Mouse (Mus musculus) lung, postnatal 25 days (tissue): ENCODE measurements at regions not wholly inside any gene's neighbourhood (a gene's known extent, or its start where the extent isn't known, plus 50 kb on each side); places are given as distances from the start of the nearest gene placed in this dataset.

ENCODE experiments used
- DNase-seq: peaks from one replicate; pipeline ENCODE4 v3.0.0; 2022; ENCODE audit warnings: low spot score

- DNase-seq = peak; percentile 38
These were observed 74.6 kb upstream of the Fermt1 start for GRCm38 (mm10) chr2:133020173-133020837.

- DNase-seq = no peak
These were observed 75.5 kb upstream of the Fermt1 start for GRCm38 (mm10) chr2:133021244-133021643.

- DNase-seq = no peak
These were observed 81.3 kb upstream of the Fermt1 start for GRCm38 (mm10) chr2:133027038-133027437.

- no peak for DNase-seq
These were observed 89.7 kb upstream of the Fermt1 start for GRCm38 (mm10) chr2:133035421-133035820.

- no peak for DNase-seq
These were observed 95.0 kb upstream of the Fermt1 start for GRCm38 (mm10) chr2:133040708-133041107.

- DNase-seq = no peak
These were observed 132.1 kb upstream of the Fermt1 start for GRCm38 (mm10) chr2:133077698-133078356.

GRCm38 (mm10) chr2:133090976-133091375 is 145.3 kb upstream of the Fermt1 start:
- DNase-seq = no peak

- DNase-seq = peak; percentile 30
These were observed 167.9 kb upstream of the Fermt1 start for GRCm38 (mm10) chr2:133113642-133114041.

- no peak for DNase-seq
These were observed 172.9 kb upstream of the Fermt1 start for GRCm38 (mm10) chr2:133118651-133119050.

- no peak for DNase-seq
These were observed 179.6 kb upstream of the Fermt1 start for GRCm38 (mm10) chr2:133125212-133125801.

- DNase-seq = no peak
These were observed 189.2 kb upstream of the Fermt1 start for GRCm38 (mm10) chr2:133134878-133135277.

- DNase-seq = no peak
These were observed 193.2 kb upstream of the Fermt1 start for GRCm38 (mm10) chr2:133138877-133139276.

GRCm38 (mm10) chr2:133141341-133142035 is 195.8 kb upstream of the Fermt1 start:
- DNase-seq = peak; percentile 57

GRCm38 (mm10) chr2:133152461-133152860 is 206.8 kb upstream of the Fermt1 start:
- no peak for DNase-seq

- peak; percentile 24 for DNase-seq
These were observed 210.8 kb upstream of the Fermt1 start for GRCm38 (mm10) chr2:133156537-133156936.

- DNase-seq = no peak
These were observed 212.5 kb upstream of the Fermt1 start for GRCm38 (mm10) chr2:133158206-133158605.

- DNase-seq = no peak
These were observed 213.7 kb upstream of the Fermt1 start for GRCm38 (mm10) chr2:133159398-133159797.

GRCm38 (mm10) chr2:133176411-133176810 is 230.7 kb upstream of the Fermt1 start:
- no peak for DNase-seq

GRCm38 (mm10) chr2:133181216-133181615 is 235.5 kb upstream of the Fermt1 start:
- DNase-seq = no peak

GRCm38 (mm10) chr2:133182920-133183319 is 237.2 kb upstream of the Fermt1 start:
- DNase-seq = no peak

- no peak for DNase-seq
These were observed 258.7 kb upstream of the Fermt1 start for GRCm38 (mm10) chr2:133204295-133204866.

- DNase-seq = no peak
These were observed 262.8 kb upstream of the Fermt1 start for GRCm38 (mm10) chr2:133208498-133208897.
